Mouse (Mus musculus) thymus, adult 2 months (tissue): ENCODE measurements around the gene Inpp4a.

Source experiments
- CTCF ChIP-seq: fragments of 200-500 bp; IDR thresholded peaks from 2 replicates; pipeline ENCODE4 v1.5.1; 2012; ENCODE audit warnings: mild to moderate bottlenecking, control low read depth, low read length, moderate library complexity, borderline replicate concordance; ENCODE audit not compliant: control insufficient read depth, poor library complexity, insufficient read depth; ENCODE audit errors: extremely low read depth
- POLR2A ChIP-seq: fragments of 200-500 bp; IDR thresholded peaks from 2 replicates; pipeline ENCODE4 v1.6.1; 2012; ENCODE audit warnings: mild to moderate bottlenecking, low read length, control low read depth, moderate library complexity; ENCODE audit not compliant: control insufficient read depth, poor library complexity, insufficient read depth; ENCODE audit errors: extremely low read depth

DNA sequence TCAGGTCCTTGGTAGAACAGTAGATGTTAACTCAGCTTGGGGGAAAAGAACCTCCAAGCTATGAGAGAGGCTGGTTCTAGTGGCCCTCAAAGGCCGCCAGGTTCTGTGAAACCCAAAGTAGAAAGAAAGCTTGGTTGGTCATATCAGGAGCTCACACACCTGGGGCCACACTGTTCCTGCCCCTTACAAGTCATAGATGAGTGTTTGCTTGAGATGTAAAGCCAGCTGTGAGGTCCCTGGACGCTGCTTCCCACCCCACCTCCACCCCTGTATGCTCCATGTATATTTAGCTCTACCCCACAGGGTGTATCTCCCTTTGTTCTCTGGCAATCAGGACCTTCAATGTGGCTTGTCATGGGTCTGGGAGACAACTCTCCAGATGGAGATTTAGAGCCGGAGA is 109.0 kb downstream of the Inpp4a start:
- TF ChIP-seq CTCF (no peak), POLR2A (no peak)
